Mouse (Mus musculus) colon, adult 2 months (tissue): Measurements from ENCODE around the gene Tceanc2. TPM values are rescaled to one million over a fixed set of nuclear protein-coding genes. Genes with fewer than 3 reads are reported as not detected.

Source experiments
- polyA plus RNA-seq: library from polyadenylated mRNA; depleted of rRNA; stranded (reverse); fragments of >200 nt; gene quantifications from 2 replicates; pipeline ENCODE4 v1.2.3, GENCODE M21; 2012; rRNA removed

The Tceanc2 gene
- polyA plus RNA-seq: 6.9 and 7.2 TPM in 2 replicates

DNA sequence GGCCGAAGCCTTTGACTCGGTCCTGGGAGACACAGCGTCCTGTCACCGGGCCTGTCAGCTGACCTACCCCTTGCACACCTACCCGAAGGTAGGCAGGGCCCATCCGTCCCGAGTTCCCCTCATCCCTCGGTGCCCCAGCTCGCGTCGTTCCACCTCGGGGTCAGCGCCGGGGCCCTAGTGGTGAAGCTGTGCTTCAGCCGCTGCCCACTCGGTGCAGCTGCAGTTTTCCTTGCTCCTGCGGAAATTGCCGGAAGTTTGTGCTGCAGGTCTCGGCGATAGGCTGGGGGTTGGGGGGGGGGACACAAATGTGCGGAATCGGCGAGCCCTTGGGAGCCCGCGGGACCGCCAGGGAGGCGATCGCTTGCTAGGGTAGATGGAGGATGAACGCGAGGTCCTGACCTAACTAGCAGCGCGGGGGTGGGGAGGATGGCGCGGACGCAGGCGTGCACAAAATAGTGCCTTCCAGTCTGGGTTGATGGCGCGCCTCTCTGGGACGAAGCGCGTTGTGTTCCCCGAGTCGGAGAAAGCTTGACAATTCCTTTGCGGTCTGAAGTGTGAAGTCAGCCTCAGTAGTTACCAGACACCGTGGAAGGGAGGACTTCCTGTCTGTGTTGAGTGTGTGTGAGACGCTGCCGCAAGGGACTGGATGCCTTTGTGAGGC is at the start of gene Tceanc2:
Tceanc2 (minus strand) TSS at position 287 of the 661 bp plus-strand sequence.

GRCm38 (mm10) chr4:107208880-107209279 is 30.0 kb upstream of the Tceanc2 start, which contains the start of gene Ldlrad1:
Ldlrad1 (plus strand) TSS chr4:107209180.

DNA sequence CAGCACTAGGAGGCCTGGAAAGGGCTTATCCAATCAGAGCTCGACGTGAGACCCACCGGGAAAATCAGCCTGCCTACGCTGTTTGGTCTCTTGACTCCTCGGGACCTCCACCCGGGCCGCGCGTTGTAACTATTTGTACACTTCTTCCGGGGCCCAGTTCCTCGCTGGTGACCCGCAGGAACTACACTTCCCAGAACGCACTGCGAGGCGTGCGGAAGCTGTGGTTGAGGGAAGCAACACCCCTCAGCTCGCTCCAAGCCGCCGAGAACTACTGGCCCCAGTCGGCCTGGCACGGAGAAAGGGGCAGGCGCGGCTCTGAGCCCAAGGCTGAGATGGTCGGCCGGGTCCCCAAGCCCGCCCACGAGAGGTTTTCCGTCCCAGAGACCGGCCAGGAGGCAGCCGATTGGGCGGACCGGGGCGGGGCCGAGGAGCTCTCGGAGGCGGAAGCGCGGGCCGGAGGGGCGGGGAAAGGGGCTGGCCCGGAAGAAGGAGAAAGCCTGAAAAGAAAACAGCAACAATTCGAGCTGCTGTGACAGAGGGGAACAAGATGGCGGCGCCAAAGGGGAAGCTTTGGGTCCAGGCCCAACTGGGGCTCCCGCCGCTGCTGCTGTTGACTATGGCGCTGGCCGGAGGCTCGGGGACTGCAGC is 610 bp downstream of the Tceanc2 start, which contains the start of gene Tmem59:
Tmem59 (plus strand) TSS at position 218 of the 648 bp plus-strand sequence.

GRCm38 (mm10) chr4:107096841-107097373 is 82.0 kb downstream of the Tceanc2 start, which contains the start of gene Cdcp2:
Cdcp2 (plus strand) TSS chr4:107096891.

Other genes starting within 250 kb of the Tceanc2 start
- 49.6 and 51.8 TPM in 2 replicates for gene Mrpl37, start 112.2 kb downstream of the Tceanc2 start, polyA plus RNA-seq
- gene Cyb5rl, start 112.1 kb downstream of the Tceanc2 start, polyA plus RNA-seq: 6.0 and 6.9 TPM in 2 replicates
- gene Cdcp2, start 82.2 kb downstream of the Tceanc2 start, polyA plus RNA-seq: not detected in 2 replicates
- 523 and 724 TPM in 2 replicates for gene Tmem59, start 717 bp downstream of the Tceanc2 start, polyA plus RNA-seq
- gene Ldlrad1, start 30.1 kb upstream of the Tceanc2 start, polyA plus RNA-seq: 0.89 and 0.99 TPM in 2 replicates
- 32.1 and 33.3 TPM in 2 replicates for gene Lrrc42, start 74.4 kb upstream of the Tceanc2 start, polyA plus RNA-seq
- gene Hspb11, start 74.5 kb upstream of the Tceanc2 start, polyA plus RNA-seq: 3.6 and 5.5 TPM in 2 replicates
- 42.5 and 54.8 TPM in 2 replicates for gene Dio1, start 128.1 kb upstream of the Tceanc2 start, polyA plus RNA-seq
- gene Yipf1, start 135.2 kb upstream of the Tceanc2 start, polyA plus RNA-seq: 82.5 and 98.2 TPM in 2 replicates
- gene Ndc1, start 188.7 kb upstream of the Tceanc2 start, polyA plus RNA-seq: 10.0 and 11.5 TPM in 2 replicates